Mouse (Mus musculus): Measurements from ENCODE around the gene Prkcz. TPM values are rescaled to one million over a fixed set of nuclear protein-coding genes. Genes with fewer than 3 reads are reported as not detected.

Gene Prkcz
- polyA plus RNA-seq, 1 experiment from 2014 or later, result 17.6 TPM

- Histone ChIP-seq H3K27ac (ENCODE audit: low read depth, low read length) (no peak overlapping the region), H3K4me2 (no peak overlapping the region), H3K4me1 (ENCODE audit: control insufficient read depth, insufficient read depth, low read length) (peaks cover 6% of the 10 kb centered on the region; the same call in 1 of the 2 replicates), H3K27me3 (ENCODE audit: control insufficient read depth, insufficient read depth, low read length) (no peaks in the 10 kb centered on the region), H3K9me3 (ENCODE audit: control insufficient read depth, low read length) (no peaks in the 10 kb centered on the region), H3K36me3 (ENCODE audit: control insufficient read depth, insufficient read depth, low read length) (no peaks in the 10 kb centered on the region), H3K4me3 (ENCODE audit: low read depth, low read length) (no peak overlapping the region), H3K9ac (ENCODE audit: low read length) (no peak overlapping the region)
- no peak for DNase-seq (ENCODE audit: low spot score, missing footprints)
- ATAC-seq (ENCODE audit: low FRiP score), result no peak
- WGBS, result 42% methylated on average over 5 of the region's 5 CpGs
These were observed 35.4 kb downstream of the Prkcz start for GRCm38 (mm10) chr4:155325773-155326172.

DNA sequence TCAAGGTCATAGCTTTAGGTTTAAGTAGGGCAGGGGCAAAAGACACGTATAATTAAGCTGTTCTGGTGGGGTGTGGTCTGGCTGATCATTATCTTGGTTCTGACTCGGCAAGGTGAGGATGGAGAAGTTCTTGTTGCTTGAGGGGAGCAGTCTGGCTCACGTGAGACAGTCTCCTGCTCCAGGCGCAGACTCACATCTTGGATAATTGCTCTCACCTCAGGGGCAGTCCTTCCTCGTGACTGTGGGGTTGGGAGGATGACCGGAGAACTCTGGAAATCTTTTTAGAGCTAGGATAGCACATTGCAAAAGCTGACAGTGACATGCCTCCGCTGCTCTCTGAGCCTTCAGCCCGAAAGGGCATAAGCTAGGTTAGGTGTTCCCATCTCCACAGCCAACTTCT, 36.6 kb downstream of the Prkcz start:
- Histone ChIP-seq H3K36me3 (ENCODE audit: control insufficient read depth, insufficient read depth, low read length) (no peaks in the 10 kb centered on the region), H3K4me2 (no peak overlapping the region), H3K4me3 (ENCODE audit: low read depth, low read length) (no peak overlapping the region), H3K4me1 (ENCODE audit: control insufficient read depth, insufficient read depth, low read length) (peaks cover 7% of the 10 kb centered on the region; the same call in 1 of the 2 replicates), H3K27me3 (ENCODE audit: control insufficient read depth, insufficient read depth, low read length) (no peaks in the 10 kb centered on the region), H3K27ac (ENCODE audit: low read depth, low read length) (no peak overlapping the region), H3K9me3 (ENCODE audit: control insufficient read depth, low read length) (no peaks in the 10 kb centered on the region), H3K9ac (ENCODE audit: low read length) (no peak overlapping the region)
- DNase-seq (ENCODE audit: low spot score, missing footprints) (no peak), ATAC-seq (ENCODE audit: low FRiP score) (no peak)
- 75% methylated on average over 8 of the region's 8 CpGs for WGBS

DNA sequence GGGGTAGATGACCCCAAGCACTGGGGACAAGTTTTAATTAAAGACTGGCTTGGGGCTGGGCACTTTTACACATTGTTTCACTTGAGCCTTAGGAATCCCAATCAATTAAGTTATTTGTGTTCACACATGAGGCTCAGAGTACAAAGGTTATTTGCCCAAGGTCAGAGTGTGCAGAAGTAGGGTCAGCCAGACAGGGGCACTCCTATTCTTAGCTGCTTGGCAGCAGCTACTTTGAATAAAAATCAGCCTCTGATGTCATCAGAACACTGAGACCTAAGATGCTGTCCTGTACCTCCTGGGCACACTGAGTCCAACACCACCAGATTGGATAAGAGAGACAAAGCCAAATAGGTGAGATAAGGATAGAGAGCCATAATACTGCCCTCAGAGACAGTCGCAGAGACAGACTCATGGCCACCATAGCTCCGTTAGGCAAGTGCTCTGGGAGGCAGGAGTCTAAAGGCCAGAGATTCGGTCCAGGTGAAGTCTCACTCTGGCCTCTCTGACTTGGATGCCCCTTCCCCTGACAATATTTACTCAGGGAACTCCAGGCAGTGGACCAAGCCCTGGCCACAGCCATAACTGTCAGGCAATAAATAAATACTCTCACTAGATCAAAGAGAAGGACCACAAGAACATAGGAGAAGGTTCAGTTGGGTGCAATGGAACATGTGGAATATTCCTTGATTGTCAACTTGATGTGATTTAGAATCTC, 37.9 kb downstream of the Prkcz start:
- Histone ChIP-seq H3K9me3 (ENCODE audit: control insufficient read depth, low read length) (no peaks in the 10 kb centered on the region), H3K27me3 (ENCODE audit: control insufficient read depth, insufficient read depth, low read length) (no peaks in the 10 kb centered on the region), H3K4me3 (ENCODE audit: low read depth, low read length) (no peak overlapping the region), H3K9ac (ENCODE audit: low read length) (0 out of 2 replicates have a peak overlapping the region, but pooled peaks have one; percentile 14), H3K4me2 (no peak overlapping the region), H3K4me1 (ENCODE audit: control insufficient read depth, insufficient read depth, low read length) (peaks cover 7% of the 10 kb centered on the region; the same call in 1 of the 2 replicates), H3K27ac (ENCODE audit: low read depth, low read length) (no peak overlapping the region; the same call in 1 of the 2 replicates), H3K36me3 (ENCODE audit: control insufficient read depth, insufficient read depth, low read length) (no peaks in the 10 kb centered on the region)
- ATAC-seq (ENCODE audit: low FRiP score) (no peak), DNase-seq (ENCODE audit: low spot score, missing footprints) (no peak)
- 77% methylated on average over 3 of the region's 3 CpGs for WGBS

DNA sequence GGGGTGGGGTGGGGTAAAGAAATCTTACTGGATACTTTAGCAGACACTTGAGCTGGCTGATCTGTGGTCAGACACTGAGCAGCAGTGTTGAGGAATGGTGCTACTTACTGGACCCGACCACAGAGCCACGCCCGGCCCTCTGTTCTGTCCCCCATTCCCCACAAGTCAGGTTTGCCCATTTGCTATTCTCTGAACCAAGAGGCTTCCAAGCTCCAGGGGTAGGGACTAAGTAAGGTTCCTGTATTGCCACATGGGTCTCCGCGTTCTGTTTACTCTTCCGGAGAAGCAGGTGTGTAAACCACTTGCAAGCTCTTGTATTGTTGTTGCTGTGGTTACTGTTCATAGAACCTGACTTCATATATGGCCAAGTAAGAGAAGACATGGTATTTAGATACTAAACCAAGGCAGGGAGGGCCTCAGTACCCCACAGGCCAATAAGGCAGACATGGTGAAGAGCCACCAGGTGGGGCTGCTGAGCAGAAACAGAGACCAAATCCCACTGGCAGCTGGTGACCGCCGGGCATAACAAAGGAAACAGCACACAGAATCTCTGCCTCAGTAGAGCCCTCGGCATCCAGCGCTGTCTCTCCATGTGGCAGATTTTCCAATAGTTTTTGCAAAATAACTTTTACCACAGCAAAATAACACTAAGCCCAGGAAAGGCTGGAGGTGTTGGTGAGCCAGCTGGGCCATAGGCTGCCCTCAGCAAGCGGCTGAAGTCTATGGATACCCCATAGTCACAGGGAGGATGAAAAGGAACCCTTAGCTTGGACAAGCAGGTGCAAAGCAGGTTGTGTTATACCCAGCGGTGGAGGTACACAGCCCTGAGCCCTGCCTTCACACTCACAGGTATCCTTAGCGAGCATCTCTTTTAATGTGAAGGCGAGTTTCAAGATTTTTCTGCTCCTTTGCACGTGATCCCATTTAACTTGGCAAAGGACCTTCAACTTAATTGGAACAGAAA, 40.6 kb downstream of the Prkcz start:
- Histone ChIP-seq H3K4me2 (no peak overlapping the region), H3K27ac (ENCODE audit: low read depth, low read length) (no peak overlapping the region), H3K27me3 (ENCODE audit: control insufficient read depth, insufficient read depth, low read length) (no peaks in the 10 kb centered on the region), H3K9me3 (ENCODE audit: control insufficient read depth, low read length) (no peaks in the 10 kb centered on the region), H3K36me3 (ENCODE audit: control insufficient read depth, insufficient read depth, low read length) (no peaks in the 10 kb centered on the region), H3K4me3 (ENCODE audit: low read depth, low read length) (no peak overlapping the region), H3K4me1 (ENCODE audit: control insufficient read depth, insufficient read depth, low read length) (peaks cover 7% of the 10 kb centered on the region; the same call in 1 of the 2 replicates), H3K9ac (ENCODE audit: low read length) (peak overlapping the region; percentile 56)
- DNase-seq (ENCODE audit: low spot score, missing footprints) (peak; percentile 98), ATAC-seq (ENCODE audit: low FRiP score) (peak; percentile 89)
- WGBS, result 54% methylated on average over 15 of the region's 15 CpGs

DNA sequence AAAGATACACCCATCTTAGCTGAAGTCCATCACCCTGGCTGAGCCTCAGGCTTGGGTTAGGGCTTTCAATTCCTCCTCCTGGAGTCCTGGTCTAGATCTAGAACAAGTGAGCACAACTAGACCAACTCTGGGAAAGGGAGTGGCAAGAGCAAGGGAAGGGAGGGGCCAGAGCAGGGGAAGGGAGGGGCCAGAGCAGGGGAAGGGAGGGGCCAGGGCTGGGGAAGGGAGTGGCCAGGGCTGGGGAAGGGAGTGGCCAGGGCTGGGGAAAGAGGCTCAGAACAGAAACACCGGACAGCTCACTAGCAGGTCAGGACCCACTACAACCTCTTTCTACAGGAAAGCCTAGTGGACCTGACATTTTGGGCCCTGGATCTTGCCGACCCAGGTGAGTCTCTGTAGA, 42.9 kb downstream of the Prkcz start:
- Histone ChIP-seq H3K36me3 (ENCODE audit: control insufficient read depth, insufficient read depth, low read length) (no peaks in the 10 kb centered on the region), H3K9me3 (ENCODE audit: control insufficient read depth, low read length) (no peaks in the 10 kb centered on the region), H3K27ac (ENCODE audit: low read depth, low read length) (no peak overlapping the region), H3K27me3 (ENCODE audit: control insufficient read depth, insufficient read depth, low read length) (no peaks in the 10 kb centered on the region), H3K4me3 (ENCODE audit: low read depth, low read length) (no peak overlapping the region), H3K4me1 (ENCODE audit: control insufficient read depth, insufficient read depth, low read length) (peaks cover 6% of the 10 kb centered on the region; the same call in 1 of the 2 replicates), H3K4me2 (no peak overlapping the region), H3K9ac (ENCODE audit: low read length) (no peak overlapping the region)
- WGBS, result 47% methylated on average over 2 of the region's 2 CpGs
- ATAC-seq (ENCODE audit: low FRiP score), result no peak
- peak; percentile 69 for DNase-seq (ENCODE audit: low spot score, missing footprints)

DNA sequence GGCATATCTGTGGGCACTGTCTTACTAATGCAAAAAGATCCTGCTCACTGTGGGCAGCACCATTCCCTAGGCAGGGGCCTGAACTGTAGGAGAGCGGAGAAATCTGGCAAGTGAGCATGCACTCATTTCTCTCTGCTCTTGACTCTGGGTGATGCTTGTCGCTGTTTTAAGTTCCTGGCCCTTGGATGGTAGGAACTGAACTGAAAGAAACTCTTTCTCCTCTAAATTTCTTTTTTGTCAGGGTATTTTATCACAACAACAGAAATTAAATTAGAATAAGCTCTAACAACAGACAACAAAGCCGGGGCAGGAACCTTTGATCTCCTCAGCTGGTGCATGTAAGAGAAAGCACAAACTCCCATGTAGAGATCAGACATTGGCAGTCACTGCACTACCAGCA, 46.1 kb downstream of the Prkcz start:
- Histone ChIP-seq H3K36me3 (ENCODE audit: control insufficient read depth, insufficient read depth, low read length) (no peaks in the 10 kb centered on the region), H3K9me3 (ENCODE audit: control insufficient read depth, low read length) (no peaks in the 10 kb centered on the region), H3K4me3 (ENCODE audit: low read depth, low read length) (no peak overlapping the region), H3K4me1 (ENCODE audit: control insufficient read depth, insufficient read depth, low read length) (no peaks in the 10 kb centered on the region), H3K27ac (ENCODE audit: low read depth, low read length) (no peak overlapping the region), H3K27me3 (ENCODE audit: control insufficient read depth, insufficient read depth, low read length) (no peaks in the 10 kb centered on the region), H3K9ac (ENCODE audit: low read length) (no peak overlapping the region), H3K4me2 (no peak overlapping the region)
- 86% methylated on average over 3 of the region's 3 CpGs for WGBS
- no peak for DNase-seq (ENCODE audit: low spot score, missing footprints)
- no peak for ATAC-seq (ENCODE audit: low FRiP score)

GRCm38 (mm10) chr4:155308679-155309078, 52.5 kb downstream of the Prkcz start:
- DNase-seq (ENCODE audit: low spot score, missing footprints) (no peak), ATAC-seq (ENCODE audit: low FRiP score) (no peak)
- Histone ChIP-seq H3K4me2 (no peak overlapping the region), H3K27me3 (ENCODE audit: control insufficient read depth, insufficient read depth, low read length) (peaks cover 3% of the 10 kb centered on the region; the same call in 1 of the 2 replicates), H3K4me3 (ENCODE audit: low read depth, low read length) (no peak overlapping the region), H3K4me1 (ENCODE audit: control insufficient read depth, insufficient read depth, low read length) (peaks cover 3% of the 10 kb centered on the region; the same call in 1 of the 2 replicates), H3K27ac (ENCODE audit: low read depth, low read length) (no peak overlapping the region), H3K9me3 (ENCODE audit: control insufficient read depth, low read length) (no peaks in the 10 kb centered on the region), H3K36me3 (ENCODE audit: control insufficient read depth, insufficient read depth, low read length) (no peaks in the 10 kb centered on the region), H3K9ac (ENCODE audit: low read length) (no peak overlapping the region)
- 85% methylated on average over 12 of the region's 12 CpGs for WGBS

GRCm38 (mm10) chr4:155308068-155308467, 53.1 kb downstream of the Prkcz start:
- no peak overlapping the region for H3K4me3 ChIP-seq (ENCODE audit: low read depth, low read length)
- WGBS, result under 1% methylated on average over 11 of the region's 11 CpGs
- peaks cover 3% of the 10 kb centered on the region; the same call in 1 of the 2 replicates for H3K27me3 ChIP-seq (ENCODE audit: control insufficient read depth, insufficient read depth, low read length)
- peak overlapping the region; percentile 24; the same call in 1 of the 2 replicates for H3K9ac ChIP-seq (ENCODE audit: low read length)
- peak overlapping the region; percentile 1; the same call in 1 of the 2 replicates for H3K4me2 ChIP-seq
- peaks cover 3% of the 10 kb centered on the region; the same call in 1 of the 2 replicates for H3K4me1 ChIP-seq (ENCODE audit: control insufficient read depth, insufficient read depth, low read length)
- H3K9me3 ChIP-seq (ENCODE audit: control insufficient read depth, low read length), result no peaks in the 10 kb centered on the region
- no peaks in the 10 kb centered on the region for H3K36me3 ChIP-seq (ENCODE audit: control insufficient read depth, insufficient read depth, low read length)
- DNase-seq (ENCODE audit: low spot score, missing footprints) (peak; percentile 98), ATAC-seq (ENCODE audit: low FRiP score) (peak; percentile 86)
- H3K27ac ChIP-seq (ENCODE audit: low read depth, low read length), result no peak overlapping the region
